Mouse (Mus musculus): ENCODE measurements around the gene Tmem40.

Gene Tmem40

DNA sequence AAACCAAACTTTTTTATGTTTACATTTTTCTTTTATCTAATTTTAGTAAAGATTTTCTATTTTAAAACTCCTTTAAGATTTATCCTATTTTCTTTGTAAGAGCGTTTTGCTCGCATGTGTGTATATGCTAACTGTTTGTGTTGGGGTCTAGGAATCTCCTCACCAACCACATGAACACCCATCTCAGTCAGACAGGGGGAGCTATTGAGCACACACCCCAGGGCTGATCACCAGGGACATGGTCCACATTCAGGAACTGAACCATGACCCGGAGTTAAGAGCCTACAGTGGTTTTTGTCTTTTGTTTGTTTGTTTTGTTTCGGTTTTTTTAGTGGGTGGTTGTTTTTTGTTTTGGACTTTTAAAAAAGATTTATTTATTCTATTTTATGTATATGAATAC lies 63.5 kb downstream of the Tmem40 start:
- peak; percentile 46 for DNase-seq

DNA sequence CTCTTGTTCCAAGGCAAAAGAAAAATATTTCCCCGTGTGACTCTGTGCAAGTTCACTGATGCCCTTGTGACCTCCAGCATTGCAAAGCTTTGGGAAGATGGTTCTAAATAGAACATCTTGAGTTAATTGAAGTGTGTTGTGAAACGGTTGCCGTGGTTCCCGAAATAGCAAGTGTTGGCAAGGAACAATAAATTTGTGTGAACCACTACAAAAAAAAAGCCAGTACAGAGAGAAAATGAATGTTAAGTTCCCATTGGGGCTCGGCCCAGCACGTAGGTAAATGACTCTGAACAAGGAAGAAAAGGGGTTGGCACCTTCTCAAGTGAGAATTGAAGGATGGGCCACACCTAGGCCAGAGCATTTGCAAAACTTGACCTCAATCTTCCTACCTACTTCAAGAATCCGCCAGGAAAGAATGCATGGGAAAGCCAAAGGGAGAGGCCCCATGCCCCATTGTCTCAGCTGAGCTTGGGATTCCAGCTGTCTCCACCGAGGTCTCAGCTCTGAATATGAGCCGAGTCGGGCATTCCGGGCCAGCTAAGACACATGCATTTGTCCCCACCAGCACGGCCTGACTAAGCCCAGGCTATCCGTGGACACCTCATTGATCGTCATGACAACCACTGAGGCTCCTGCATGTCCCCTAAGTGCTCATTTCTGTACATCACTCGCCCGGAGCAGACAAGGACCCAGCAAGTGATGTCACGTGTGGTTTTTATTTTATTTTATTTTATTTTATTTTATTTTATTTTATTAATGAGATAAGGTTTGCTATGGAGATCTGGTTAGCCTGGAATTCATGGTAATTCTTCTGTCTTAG lies 64.3 kb downstream of the Tmem40 start:
- DNase-seq, result no peak

DNA sequence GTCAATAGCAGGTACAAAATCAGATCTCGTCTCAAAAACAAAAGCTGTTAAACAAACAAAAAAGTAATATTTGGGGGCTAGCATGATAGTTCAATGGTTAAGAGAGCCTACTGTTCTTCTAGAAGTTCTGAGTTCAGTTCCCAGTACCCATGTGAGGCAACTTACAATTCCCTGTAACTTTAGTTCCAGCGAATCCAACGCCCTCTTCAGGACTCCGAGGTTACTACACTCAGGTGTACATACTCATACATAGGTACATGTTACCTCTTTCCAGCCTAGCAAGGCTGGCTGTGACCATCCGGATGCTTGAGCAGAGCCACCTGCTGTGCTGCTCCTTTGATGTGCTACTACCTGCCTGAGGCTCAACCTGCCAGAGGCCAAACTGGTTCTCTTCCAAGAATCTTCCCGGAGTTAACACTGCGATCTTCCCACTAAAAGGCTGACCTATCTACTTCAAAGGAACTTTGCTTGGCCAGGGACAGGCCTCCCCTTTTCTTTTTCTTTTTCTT lies 65.4 kb downstream of the Tmem40 start:
- no peak for DNase-seq

DNA sequence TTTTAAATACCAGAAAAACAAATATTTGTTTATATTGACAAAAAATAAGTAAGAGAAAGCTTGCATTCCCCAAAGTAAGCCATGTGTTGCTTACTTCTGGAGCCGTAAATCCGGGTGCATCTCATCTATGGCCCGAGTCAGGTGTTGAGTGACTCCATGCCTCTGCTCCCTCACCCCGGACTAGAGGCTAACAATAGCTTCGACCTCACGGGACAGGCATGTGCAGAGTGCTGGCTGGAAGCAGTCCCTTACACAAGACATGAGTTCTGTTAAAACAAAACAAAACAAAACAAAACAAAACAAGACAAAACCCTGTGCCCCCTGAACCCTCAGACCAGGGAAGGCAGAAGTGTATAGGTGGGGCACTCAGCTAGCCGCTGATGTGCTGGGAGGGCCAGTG lies 67.1 kb downstream of the Tmem40 start:
- DNase-seq, result no peak

- DNase-seq, result no peak
Measured at GRCm38 (mm10) chr6:115694441-115694842, 67.8 kb downstream of the Tmem40 start.

- peak; percentile 50 for DNase-seq
Measured at GRCm38 (mm10) chr6:115692963-115693730, 69.1 kb downstream of the Tmem40 start.

DNA sequence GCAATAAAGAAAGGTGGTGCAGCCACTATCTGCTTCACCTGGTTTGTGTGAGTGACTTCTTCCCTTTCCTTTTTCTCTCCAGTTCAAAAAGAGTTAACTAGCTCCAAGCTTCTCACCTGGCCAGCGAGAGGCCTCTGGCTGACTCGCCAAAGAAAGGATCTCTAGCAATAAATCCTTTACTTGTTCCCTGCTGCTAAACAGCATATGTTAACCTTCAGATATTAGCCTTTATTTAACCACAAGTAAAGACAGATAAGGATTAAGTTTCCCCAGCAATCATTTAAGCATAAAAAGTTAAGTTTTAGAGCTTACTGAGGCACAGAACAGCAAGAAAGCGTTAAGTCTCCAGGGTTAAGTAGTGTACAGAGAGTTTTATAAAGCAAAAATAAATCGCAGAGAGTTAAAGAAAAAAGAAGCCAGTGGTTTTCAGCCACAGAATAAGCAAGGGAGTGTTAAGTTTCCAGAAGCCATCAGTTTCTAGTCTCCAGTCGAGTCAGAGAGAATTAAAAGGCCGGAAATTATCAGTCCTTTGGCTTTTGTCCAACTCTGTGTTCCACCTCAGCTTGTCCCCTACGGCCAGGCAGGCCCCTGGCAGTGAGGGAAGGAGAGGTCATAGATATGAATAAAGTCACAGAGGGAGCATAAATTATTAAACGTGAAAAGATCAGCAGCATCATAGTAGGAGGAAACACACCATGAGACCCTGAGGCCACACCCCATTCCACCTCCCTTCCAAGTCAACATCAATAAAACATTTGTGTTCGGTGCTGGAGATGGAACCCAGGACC lies 69.9 kb downstream of the Tmem40 start:
- no peak for DNase-seq

- no peak for DNase-seq
Measured at GRCm38 (mm10) chr6:115690105-115690504, 72.1 kb downstream of the Tmem40 start.

- DNase-seq, result no peak
Measured at GRCm38 (mm10) chr6:115688589-115688988, 73.6 kb downstream of the Tmem40 start.

DNA sequence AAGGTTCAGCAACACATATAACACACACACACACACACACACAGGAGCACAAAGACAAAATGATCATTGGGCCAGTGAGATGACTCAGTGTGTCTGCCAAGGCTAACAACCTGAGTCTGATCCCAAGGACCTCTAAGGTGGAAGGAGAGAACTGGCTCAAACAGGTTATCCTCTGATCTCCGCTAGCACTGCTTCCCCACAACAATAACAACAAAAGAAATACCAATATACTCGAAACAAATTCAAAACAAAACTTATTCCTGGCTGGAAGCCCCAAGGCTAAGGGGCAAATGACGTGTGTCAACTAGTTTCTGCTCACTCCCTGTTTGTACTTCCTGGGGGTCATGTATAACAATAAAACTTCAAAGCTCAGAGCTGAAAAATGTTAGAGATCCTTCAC lies 74.5 kb downstream of the Tmem40 start:
- DNase-seq, result no peak

- DNase-seq, result no peak
Measured at GRCm38 (mm10) chr6:115684851-115685646, 77.2 kb downstream of the Tmem40 start.

DNA sequence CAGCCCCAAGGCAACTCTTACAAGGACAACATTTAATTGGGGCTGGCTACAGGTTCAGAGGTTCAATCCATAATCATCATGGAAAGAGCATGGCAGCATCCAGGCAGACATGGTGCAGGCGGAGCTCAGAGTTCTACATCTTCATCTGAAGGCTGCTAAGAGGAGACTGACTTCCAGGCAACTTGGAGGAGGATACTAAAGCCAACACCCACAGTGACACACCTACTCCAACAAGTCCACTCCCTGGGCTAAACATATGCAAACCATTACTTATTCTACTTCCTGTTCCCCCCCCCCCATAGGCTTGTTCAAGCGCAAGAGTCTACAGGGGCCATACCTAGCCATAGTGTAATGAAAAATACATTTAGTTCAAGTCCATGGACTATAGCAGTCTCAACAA lies 77.9 kb downstream of the Tmem40 start:
- no peak for DNase-seq

GRCm38 (mm10) chr6:115681066-115681465 lies 81.1 kb downstream of the Tmem40 start:
- DNase-seq, result no peak
